Mouse (Mus musculus) inflammation-experienced regulatory T-cells, adult 6 months (primary cell): ENCODE data around the gene Dmpk. TPM values are rescaled to one million over a fixed set of nuclear protein-coding genes. Genes with fewer than 3 reads are reported as not detected.

Experiments used
- ATAC-seq: one replicate; pipeline ENCODE4 v1.8.0; 2017
- polyA plus RNA-seq, 3 experiments: library from polyadenylated mRNA; unstranded; fragments of 100-300 nt; shearing (Covaris generic); gene quantifications; one replicate each; pipeline ENCODE4 v1.2.1; 2017

The Dmpk gene
- polyA plus RNA-seq, 3 experiments from 2014 or later: not detected

- no peak for ATAC-seq
These were observed 13.6 kb downstream of the Dmpk start for GRCm38 (mm10) chr7:19097217-19097616.

GRCm38 (mm10) chr7:19097863-19098262, 14.2 kb downstream of the Dmpk start:
- ATAC-seq: no peak

GRCm38 (mm10) chr7:19098811-19099210, 15.2 kb downstream of the Dmpk start:
- no peak for ATAC-seq

- ATAC-seq: no peak
These were observed 16.6 kb downstream of the Dmpk start for GRCm38 (mm10) chr7:19100290-19100689.

- no peak for ATAC-seq
These were observed 20.1 kb downstream of the Dmpk start for GRCm38 (mm10) chr7:19103741-19104140.

GRCm38 (mm10) chr7:19104486-19104885, 20.8 kb downstream of the Dmpk start:
- ATAC-seq: no peak

GRCm38 (mm10) chr7:19107436-19107835, 23.8 kb downstream of the Dmpk start:
- no peak for ATAC-seq

GRCm38 (mm10) chr7:19109565-19109964, 25.9 kb downstream of the Dmpk start:
- ATAC-seq: no peak

GRCm38 (mm10) chr7:19118028-19118771, 34.6 kb downstream of the Dmpk start, which contains the start of gene Gm4969:
Gene Gm4969, minus strand, starts transcription at chr7:19118368.
- ATAC-seq: no peak

GRCm38 (mm10) chr7:19119083-19119482, 35.4 kb downstream of the Dmpk start:
- ATAC-seq: no peak

- ATAC-seq: peak; percentile 100
These were observed 36.2 kb downstream of the Dmpk start, which contains the start of gene Fbxo46 for GRCm38 (mm10) chr7:19119631-19120429. Gene Fbxo46, plus strand, starts transcription at chr7:19119859.

- no peak for ATAC-seq
These were observed 38.0 kb downstream of the Dmpk start for GRCm38 (mm10) chr7:19121686-19122085.

GRCm38 (mm10) chr7:19124713-19125112, 41.1 kb downstream of the Dmpk start:
- ATAC-seq: no peak

- no peak for ATAC-seq
These were observed 44.1 kb downstream of the Dmpk start for GRCm38 (mm10) chr7:19127744-19128143.

GRCm38 (mm10) chr7:19129396-19129795, 45.7 kb downstream of the Dmpk start:
- ATAC-seq: peak; percentile 16

- no peak for ATAC-seq
These were observed 47.0 kb downstream of the Dmpk start for GRCm38 (mm10) chr7:19130657-19131056.

- ATAC-seq: peak; percentile 95
These were observed 47.7 kb downstream of the Dmpk start for GRCm38 (mm10) chr7:19131324-19131848.

GRCm38 (mm10) chr7:19136168-19136567, 52.5 kb downstream of the Dmpk start:
- no peak for ATAC-seq

- ATAC-seq: no peak
These were observed 53.2 kb downstream of the Dmpk start for GRCm38 (mm10) chr7:19136673-19137334.

GRCm38 (mm10) chr7:19137380-19137779, 53.7 kb downstream of the Dmpk start:
- no peak for ATAC-seq
